Mouse (Mus musculus): ENCODE data around the gene Gja3. TPM values are rescaled to one million over a fixed set of nuclear protein-coding genes. Genes with fewer than 3 reads are reported as not detected.

Gja3 gene
- total and polyA plus RNA-seq, 3 experiments: not detected

- Histone ChIP-seq H3K4me1 (ENCODE audit: control insufficient read depth in 1 of 2, insufficient read depth in 2 of 2, low read length in 2 of 2) (no peaks in the 10 kb centered on the region), H3K79me2 (ENCODE audit: control insufficient read depth, insufficient read depth, low read length, poor library complexity) (no peaks in the 10 kb centered on the region)
- no peak for TF ChIP-seq MAFK (IDR thresholded peaks at IDR 0.05; ENCODE audit: borderline replicate concordance, low read depth, low read length)
- no peak for TF ChIP-seq SMC3 (IDR thresholded peaks at IDR 0.05; ENCODE audit: low read depth, low read length)
- no peak for TF ChIP-seq TBP (IDR thresholded peaks at IDR 0.05; ENCODE audit: low read depth, low read length)
- no peak for TF ChIP-seq POLR2A (IDR thresholded peaks at IDR 0.05; ENCODE audit: control insufficient read depth in 1 of 2, insufficient read depth in 1 of 2, low read depth in 1 of 2, low read length in 2 of 2, poor library complexity in 1 of 2)
- no peak for TF ChIP-seq MYB (IDR thresholded peaks at IDR 0.05; ENCODE audit: low read depth, low read length)
- TF ChIP-seq TCF12 (IDR thresholded peaks at IDR 0.05; ENCODE audit: low read depth, low read length): no peak
- no peak for TF ChIP-seq MXI1 (IDR thresholded peaks at IDR 0.05; ENCODE audit: low read depth, low read length)
- no peak for TF ChIP-seq CHD2 (IDR thresholded peaks at IDR 0.05; ENCODE audit: low read length)
- no peak for TF ChIP-seq MEF2A (IDR thresholded peaks at IDR 0.05; ENCODE audit: extremely low read depth, insufficient replicate concordance, low read depth, low read length, poor library complexity, severe bottlenecking)
- no peak for TF ChIP-seq ZC3H11A (IDR thresholded peaks at IDR 0.05; ENCODE audit: low read depth, low read length)
- TF ChIP-seq POLR2AphosphoS5 (IDR thresholded peaks at IDR 0.05; ENCODE audit: borderline replicate concordance, low read depth, low read length): no peak
- no peak for TF ChIP-seq NELFE (IDR thresholded peaks at IDR 0.05; ENCODE audit: low read depth, low read length)
- no peak for TF ChIP-seq USF1 (IDR thresholded peaks at IDR 0.05; ENCODE audit: low read depth, low read length)
- no peak for TF ChIP-seq TAL1 (IDR thresholded peaks at IDR 0.05; ENCODE audit: low read length)
- no peak for TF ChIP-seq ZKSCAN1 (IDR thresholded peaks at IDR 0.05; ENCODE audit: low read depth, low read length)
Observed at GRCm38 (mm10) chr14:57034926-57035498, 22.9 kb downstream of the Gja3 start.

GRCm38 (mm10) chr14:57034135-57034534 is 23.8 kb downstream of the Gja3 start:
- H3K79me2 ChIP-seq (ENCODE audit: control insufficient read depth, insufficient read depth, low read length, poor library complexity): no peaks in the 10 kb centered on the region
- no peak overlapping the region for H3K27ac ChIP-seq (ENCODE audit: control insufficient read depth, low read depth, low read length)
- H3K9ac ChIP-seq (ENCODE audit: control insufficient read depth, low read depth, low read length, poor library complexity, severe bottlenecking): no peak overlapping the region
- H3K36me3 ChIP-seq (ENCODE audit: control insufficient read depth in 1 of 2, insufficient read depth in 2 of 2, low read length in 2 of 2): no peaks in the 10 kb centered on the region
- TF ChIP-seq MAFK (IDR thresholded peaks at IDR 0.05; ENCODE audit: borderline replicate concordance, low read depth, low read length): no peak
- no peak for TF ChIP-seq HCFC1 (IDR thresholded peaks at IDR 0.05; ENCODE audit: low read depth, low read length)
- TF ChIP-seq RAD21 (IDR thresholded peaks at IDR 0.05; ENCODE audit: low read depth, low read length): no peak
- TF ChIP-seq NELFE (IDR thresholded peaks at IDR 0.05; ENCODE audit: low read depth, low read length): no peak
- no peak for TF ChIP-seq ZKSCAN1 (IDR thresholded peaks at IDR 0.05; ENCODE audit: low read depth, low read length)
- no peaks in the 10 kb centered on the region for H3K9me3 ChIP-seq (replicated peaks; ENCODE audit: insufficient read depth, low read length)
- DNase-seq (ENCODE audit: low read depth, low spot score): no peak
- peaks cover 2 to 3% of the 10 kb centered on the region in 2 experiments for H3K27me3 ChIP-seq (ENCODE audit: control insufficient read depth in 1 of 2, insufficient read depth in 2 of 2, low read length in 2 of 2)
- H3K4me3 ChIP-seq (ENCODE audit: control insufficient read depth in 1 of 2, insufficient read depth in 1 of 2, low read depth in 2 of 2, low read length in 2 of 2): no peak overlapping the region
- H3K4me1 ChIP-seq (ENCODE audit: control insufficient read depth in 1 of 2, insufficient read depth in 2 of 2, low read length in 2 of 2): no peaks in the 10 kb centered on the region

More at GRCm38 (mm10) chr14:57034926-57035498, 22.9 kb downstream of the Gja3 start:
- Histone ChIP-seq H3K4me3 (ENCODE audit: control insufficient read depth in 1 of 2, insufficient read depth in 1 of 2, low read depth in 2 of 2, low read length in 2 of 2) (no peak overlapping the region), H3K9ac (ENCODE audit: control insufficient read depth, low read depth, low read length, poor library complexity, severe bottlenecking) (no peak overlapping the region), H3K27ac (ENCODE audit: control insufficient read depth, low read depth, low read length) (no peak overlapping the region), H3K9me3 (replicated peaks; ENCODE audit: insufficient read depth, low read length) (no peaks in the 10 kb centered on the region), H3K36me3 (ENCODE audit: control insufficient read depth in 1 of 2, insufficient read depth in 2 of 2, low read length in 2 of 2) (no peaks in the 10 kb centered on the region), H3K27me3 (ENCODE audit: control insufficient read depth in 1 of 2, insufficient read depth in 2 of 2, low read length in 2 of 2) (peaks cover 2 to 3% of the 10 kb centered on the region in 2 experiments)
- no peak for DNase-seq (ENCODE audit: low read depth, low spot score)
